Mouse (Mus musculus) testis, adult 2 months (tissue): ENCODE data around the gene Prcd.

Experiments
- CTCF ChIP-seq: fragments of 200-500 bp; IDR thresholded peaks from 2 replicates; pipeline ENCODE4 v1.5.1; 2012; ENCODE audit warnings: low read depth, mild to moderate bottlenecking, inconsistent platforms, low read length, moderate library complexity; ENCODE audit not compliant: control insufficient read depth, insufficient read depth, insufficient replicate concordance
- POLR2A ChIP-seq: fragments of 200-500 bp; IDR thresholded peaks from 2 replicates; pipeline ENCODE4 v1.6.1; 2012; ENCODE audit warnings: low read depth, mild to moderate bottlenecking, inconsistent platforms, low read length, moderate library complexity; ENCODE audit not compliant: control insufficient read depth

DNA sequence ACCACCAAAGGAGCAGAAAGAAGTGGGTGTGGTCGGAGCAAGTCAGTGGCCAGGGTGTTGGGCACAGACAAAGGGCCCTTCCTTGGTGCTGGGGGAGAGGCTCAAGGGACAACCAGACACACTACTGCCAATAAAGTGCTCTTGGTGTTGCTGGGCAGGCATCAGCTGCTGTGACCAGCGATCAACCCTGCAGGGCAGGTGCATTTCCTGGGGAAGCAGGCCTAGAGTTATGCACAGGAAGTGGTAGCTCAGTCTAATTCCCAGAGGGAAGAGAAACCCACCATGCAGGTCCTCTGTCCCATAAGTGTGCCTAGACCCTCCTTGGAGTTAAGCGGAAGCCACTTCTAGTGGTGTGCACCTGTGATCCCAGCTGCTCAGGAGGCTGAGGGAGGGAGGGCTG lies 45.6 kb upstream of the Prcd start:
- TF ChIP-seq CTCF (no peak), POLR2A (no peak)
